Mouse (Mus musculus): Measurements from ENCODE around the gene Rap1gap2.

The Rap1gap2 gene

DNA sequence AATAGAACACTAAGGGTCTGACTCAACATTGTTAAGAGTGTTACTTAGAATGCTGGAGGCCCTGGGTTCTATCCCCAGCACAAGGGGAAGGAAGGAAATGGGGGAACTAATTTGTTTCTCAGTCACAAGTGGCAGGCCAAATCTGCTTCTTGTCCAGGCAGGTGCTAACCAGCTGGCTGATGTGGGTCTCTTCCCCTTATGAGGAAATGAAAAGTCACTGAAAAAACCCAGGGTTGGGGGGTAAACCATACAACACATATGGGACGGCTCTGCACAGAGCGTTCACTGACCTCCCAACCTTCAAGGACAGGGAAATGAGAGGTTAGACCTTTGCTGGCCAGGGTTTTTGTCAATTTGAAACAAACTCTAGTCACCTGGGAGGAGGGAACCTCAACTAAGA, 77.7 kb downstream of the Rap1gap2 start:
- DNase-seq, result no peak

GRCm38 (mm10) chr11:74532401-74532800, 78.3 kb downstream of the Rap1gap2 start:
- no peak for DNase-seq

- DNase-seq, result no peak
These were observed 79.0 kb downstream of the Rap1gap2 start for GRCm38 (mm10) chr11:74531725-74532124.

DNA sequence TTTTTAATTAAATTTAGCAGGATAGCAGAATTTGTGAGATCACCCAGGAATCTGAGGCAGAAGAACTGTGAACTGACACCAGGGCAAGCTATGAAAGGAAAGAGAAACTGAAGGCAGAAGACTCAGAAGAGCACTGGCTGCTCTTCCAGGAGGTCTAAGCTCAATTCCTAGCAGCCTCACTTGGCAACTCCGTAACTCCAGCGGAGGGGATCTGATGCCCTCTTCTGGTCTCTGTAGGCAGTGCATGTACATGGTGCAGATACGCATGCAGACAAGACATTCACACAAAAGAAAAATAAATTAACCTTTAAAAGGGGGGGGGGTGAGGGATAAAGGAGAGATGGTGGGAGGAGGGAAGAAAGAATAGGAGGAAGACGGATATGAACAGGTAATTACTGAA, 80.9 kb downstream of the Rap1gap2 start:
- DNase-seq, result no peak

GRCm38 (mm10) chr11:74527555-74527954, 83.2 kb downstream of the Rap1gap2 start:
- DNase-seq, result no peak

GRCm38 (mm10) chr11:74526180-74527158, 84.2 kb downstream of the Rap1gap2 start:
- peak; percentile 93 for DNase-seq

DNA sequence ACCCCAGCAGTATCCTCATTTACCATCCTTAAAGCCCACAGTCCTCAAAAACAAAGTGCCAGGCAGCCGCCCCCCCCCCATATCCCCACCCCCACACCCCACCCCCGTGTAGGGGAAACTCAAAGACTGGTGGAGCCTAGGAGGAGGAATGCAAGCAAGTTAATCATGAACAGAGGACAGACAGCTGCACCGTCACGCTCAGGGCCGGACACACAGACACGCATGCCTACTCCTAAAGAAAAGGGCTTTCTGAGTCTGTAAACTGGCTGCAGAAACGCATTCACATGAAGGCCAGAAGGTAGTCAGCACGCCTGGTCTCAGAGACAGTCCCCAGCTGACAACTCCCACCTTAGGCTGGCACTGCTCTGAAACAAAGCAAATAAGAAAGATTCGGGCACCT, 85.1 kb downstream of the Rap1gap2 start:
- DNase-seq, result no peak

GRCm38 (mm10) chr11:74525205-74525604, 85.5 kb downstream of the Rap1gap2 start:
- no peak for DNase-seq

DNA sequence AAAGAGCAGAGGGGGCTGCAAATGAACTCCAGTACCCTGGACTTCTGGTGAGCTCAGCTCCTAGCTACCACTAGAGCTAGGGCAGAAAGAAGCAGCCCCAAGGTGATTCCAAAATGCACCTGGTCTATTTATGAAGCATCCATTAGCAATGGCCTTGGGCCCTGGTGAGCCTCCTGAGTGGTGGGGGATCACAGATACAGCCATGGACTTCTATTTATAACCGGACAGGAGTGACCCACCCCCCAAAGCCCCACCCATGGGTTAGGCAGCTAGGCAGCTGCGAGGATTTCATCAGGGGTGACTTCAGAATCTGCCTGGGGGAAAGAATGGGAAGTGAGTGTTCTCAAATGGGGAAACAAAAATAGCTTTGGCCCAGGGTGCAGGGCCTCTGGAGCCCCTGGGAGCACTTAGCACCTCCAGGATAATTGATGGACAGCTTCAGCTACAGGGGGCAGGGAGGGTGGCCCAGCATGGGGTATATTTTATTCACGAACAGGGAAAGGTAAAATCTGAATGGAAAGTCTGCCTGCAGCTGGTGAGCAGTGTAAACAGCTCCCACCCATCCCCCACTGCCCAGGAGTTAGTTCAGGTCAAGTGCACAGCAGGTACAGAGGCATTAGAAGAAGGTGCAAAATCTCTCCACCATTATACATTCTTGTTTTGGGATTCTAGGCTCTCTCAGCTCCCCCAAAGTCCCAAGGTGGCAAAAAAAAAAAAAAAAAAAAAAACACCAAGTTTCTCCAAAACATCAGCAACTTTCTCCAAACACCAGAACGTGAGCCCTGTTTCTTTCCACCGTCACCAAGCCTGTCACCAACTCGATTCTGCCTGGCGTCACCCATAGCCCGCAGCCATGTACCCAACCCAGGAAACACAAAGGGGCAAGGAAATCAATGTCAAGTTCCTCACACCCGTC, 86.4 kb downstream of the Rap1gap2 start:
- peak; percentile 92 for DNase-seq

DNA sequence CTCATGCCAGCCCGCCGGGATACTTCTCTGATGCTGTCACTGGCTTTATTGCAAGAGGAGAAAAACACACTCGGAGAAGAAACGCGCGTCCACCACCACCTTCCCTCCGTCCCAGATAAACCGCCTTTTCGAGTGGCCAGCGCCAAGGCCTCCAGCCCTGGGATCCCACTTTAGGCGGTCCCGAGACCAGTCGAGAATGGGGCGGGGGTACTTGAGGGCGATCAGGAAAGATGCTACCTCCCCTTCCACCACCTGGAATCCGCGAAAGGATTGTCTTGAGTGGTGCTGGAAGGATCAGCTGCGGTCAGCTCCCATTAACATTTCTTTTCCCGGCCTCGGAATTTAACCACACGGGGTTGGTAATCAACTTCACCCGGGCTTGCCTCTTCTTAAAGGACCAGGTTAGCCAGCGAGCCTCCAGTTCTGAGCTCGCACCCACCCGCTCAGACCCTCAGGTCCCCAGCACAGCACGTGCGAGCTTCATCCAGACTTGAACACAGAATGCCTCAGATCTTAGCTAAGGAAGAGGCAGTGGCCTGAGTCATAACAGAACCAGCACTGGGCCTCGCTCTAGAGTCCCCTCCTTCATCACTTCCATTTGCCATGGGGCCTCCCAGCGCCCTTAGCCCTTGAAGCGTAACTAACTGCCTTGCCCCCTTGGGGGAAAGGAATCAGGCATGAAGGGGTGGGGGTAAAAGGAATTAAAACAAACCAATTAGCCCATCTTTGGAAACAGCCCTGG, 87.3 kb downstream of the Rap1gap2 start:
- peak; percentile 90 for DNase-seq

- peak; percentile 98 for DNase-seq
These were observed 88.1 kb downstream of the Rap1gap2 start for GRCm38 (mm10) chr11:74522487-74523209.

DNA sequence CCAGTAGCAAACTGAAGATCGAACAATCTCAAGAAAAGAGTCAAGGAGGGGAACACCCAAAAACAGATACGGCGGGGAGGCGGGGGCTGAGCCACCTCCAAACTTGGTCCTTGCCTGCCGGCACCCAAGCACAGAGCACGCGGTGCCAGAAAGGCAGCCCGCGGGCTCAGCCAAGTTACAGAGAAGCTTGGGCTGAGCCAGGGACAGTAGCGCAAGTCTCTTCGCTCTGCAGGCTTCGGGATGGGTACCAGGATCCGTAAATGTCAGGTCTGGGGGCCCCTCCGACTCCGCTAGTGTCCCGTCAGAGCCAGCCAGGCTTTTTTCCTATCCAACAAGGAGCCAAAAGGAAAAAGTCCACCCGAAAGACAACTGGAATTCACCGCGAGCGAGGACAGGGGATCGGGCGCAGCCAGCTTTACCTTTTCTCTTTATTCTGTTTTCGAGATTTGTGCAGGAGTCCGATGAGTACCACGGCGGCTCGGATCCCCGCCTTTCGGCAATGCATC, 88.7 kb downstream of the Rap1gap2 start:
- DNase-seq, result peak; percentile 91

- no peak for DNase-seq
These were observed 90.5 kb downstream of the Rap1gap2 start for GRCm38 (mm10) chr11:74520201-74520600.

DNA sequence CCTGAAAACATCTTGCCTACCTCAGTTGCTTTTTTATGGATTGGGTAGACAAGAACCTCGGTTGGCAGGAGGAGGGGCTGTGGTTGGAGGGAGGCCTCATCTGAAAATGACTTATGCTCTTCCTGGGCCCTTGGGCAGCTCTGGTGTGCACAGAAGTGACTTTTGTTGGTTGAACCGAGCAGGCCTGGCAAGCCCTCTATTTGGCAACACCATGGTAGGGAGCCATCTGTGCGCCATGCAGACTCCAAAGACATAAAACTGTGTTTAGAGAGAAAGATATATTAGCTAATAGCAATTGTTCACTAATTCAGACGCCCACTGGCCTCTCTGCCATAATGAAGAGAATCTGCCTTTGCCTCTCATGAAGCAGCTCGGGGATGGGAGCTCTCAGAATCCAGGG, 94.6 kb downstream of the Rap1gap2 start:
- peak; percentile 88 for DNase-seq

DNA sequence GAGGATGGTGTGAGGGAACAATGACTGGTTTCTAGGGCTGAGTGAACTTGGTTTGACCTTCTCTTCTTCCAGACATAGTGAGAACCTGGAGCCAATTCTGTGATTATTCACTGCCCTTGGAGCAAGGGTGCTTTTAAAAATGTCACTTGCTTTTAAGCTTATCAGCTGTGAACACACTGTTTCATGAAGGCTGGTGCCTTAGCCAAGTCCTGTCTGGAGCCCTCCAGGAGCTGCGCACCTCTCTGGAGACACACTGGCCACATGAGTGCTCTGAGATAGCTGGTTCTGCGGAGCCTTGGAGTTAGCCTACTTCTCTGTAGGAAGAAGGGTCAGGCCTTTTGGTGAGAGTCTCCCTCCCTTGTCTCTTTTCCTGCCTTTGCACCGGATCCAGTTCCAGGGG, 95.7 kb downstream of the Rap1gap2 start:
- peak; percentile 92 for DNase-seq

DNA sequence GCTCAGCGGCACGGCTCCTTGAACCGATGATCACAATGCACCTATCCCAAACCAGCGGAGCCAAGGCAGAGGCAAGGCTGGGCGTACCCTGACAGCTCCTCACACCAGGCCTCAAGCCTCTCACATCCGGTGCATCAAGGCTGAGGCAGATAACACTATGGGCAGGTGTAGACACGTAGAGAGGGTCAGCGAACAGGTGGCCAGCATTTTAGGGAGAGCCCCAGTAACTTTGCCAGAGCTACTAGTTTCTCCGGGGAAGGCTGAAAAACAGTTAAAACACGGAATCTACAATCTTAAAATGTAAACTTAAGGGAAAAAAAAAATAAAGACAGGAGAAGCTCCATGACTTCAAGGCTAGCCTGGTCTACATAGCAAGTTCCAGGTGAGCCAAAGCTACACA, 98.1 kb downstream of the Rap1gap2 start:
- no peak for DNase-seq

DNA sequence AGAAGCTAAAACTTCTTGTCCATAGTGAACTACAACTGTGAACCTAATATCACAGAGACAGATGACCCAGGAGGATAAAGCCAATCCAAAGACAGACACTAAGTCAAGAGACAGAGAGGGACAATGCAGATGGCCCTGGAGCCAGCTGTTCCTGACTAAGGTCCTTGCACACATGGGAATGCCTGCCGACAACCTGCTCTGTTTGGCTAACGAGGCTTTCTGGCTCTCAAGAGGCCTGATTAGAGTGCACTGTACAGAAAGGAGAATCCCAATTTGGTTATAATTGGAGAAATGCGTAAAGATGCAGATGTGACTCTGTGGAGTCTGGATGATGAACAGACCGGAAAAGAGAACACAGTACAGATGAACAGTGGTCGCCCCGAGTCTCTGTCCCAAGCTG, 104.4 kb downstream of the Rap1gap2 start:
- no peak for DNase-seq

DNA sequence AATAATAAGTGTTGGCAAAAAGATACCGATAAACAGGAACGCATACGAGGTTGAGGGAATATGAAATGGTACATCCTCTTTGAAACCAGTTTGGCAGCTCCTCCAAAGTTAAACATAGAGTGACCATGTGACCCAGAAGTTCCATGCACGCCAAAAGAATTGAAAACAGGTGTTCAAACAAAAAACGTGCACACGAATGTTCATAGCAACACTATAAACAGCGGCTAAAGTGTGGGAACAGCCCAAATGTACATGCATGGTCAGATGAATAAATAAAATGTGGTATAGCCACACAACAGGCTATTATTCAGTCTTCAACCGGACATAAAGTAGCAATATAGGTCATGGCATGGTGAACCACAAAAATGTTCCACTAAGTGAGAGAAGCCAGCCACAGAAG, 108.2 kb downstream of the Rap1gap2 start:
- no peak for DNase-seq

DNA sequence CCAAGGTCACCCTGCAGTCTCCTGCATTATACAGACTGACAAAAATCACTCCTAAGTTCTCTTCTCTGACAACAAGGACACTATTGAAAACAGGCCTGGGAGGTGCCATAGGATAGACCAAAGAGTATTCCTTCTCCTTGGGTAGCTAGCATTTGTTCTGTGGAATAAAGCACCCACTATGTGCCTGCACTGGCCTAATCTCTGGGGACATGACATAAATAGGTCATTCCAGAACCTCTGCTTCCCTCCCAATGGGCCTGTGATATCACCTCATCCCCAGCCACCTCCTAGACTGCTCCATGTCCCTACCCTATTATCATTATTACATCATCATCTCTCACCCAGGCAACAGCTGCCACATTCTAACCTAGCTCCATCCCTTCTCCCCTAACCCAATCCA, 108.7 kb downstream of the Rap1gap2 start:
- DNase-seq, result no peak

DNA sequence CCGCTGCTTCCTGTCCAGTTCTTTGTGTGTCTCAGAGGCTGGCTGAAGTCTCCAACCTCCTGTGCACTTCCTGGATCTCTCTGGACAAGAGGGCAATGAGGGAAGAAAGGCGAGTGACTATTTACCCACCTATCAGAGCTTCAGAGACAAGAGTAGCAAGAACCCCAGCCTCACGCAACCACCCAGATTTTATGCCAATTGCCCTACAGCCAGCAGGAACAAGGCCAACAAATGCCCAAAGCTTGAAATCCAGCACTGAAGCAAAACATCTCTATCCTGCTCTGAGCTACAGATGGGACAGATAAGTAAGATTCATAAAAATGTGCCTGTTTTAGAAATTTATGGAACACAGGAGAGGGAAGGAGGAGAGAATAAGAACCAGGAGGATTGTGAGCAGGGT, 109.7 kb downstream of the Rap1gap2 start:
- peak; percentile 88 for DNase-seq

DNA sequence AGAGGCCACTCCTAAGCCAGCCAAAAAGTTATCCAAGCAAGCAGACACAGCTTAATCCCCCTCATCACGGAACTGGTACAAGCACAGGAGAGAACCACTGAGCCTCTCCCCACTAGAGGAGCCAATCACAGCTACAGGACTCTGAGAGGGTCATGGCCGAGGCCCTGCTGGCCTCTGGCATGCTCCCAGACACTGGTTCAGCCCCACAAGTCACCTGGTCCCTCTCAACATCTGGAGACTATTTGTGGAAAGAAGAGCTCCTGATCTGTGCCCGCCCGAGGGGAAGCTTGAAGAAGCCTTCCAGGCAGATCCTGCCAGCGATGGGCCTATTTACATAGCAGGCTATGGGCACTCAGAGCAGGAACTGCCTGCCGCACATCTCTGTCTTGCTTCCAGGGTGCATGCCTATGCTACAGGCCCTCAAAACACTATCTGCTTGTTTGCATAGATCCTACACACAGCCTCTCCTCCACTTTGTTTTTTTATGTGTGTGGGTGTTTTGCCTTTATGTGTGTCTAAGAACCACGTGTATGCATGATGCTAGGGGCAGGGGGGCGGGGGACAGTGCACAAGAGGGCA, 111.1 kb downstream of the Rap1gap2 start:
- DNase-seq, result peak; percentile 96

DNA sequence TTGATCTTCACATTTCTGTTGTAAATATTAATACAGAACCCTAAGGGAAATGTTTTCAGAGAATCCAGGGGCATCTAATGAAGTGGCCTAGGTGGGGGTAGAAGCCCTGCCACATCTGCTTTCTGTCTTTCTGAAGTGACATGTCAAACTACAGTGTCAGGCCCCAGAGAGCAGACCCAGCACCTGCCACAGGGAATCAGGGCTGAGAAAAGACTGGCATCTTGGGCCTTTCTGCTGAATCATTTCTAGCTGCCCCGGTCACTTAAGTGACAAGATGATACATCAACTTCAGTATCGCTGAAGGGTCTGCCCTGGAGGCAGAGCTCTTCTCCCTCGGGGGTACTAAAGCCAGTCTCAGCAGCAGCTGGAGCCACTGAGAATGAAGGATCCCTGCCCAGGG, 111.7 kb downstream of the Rap1gap2 start:
- no peak for DNase-seq

Measured in heart, adult 11 months (tissue).